Mouse (Mus musculus) cerebellum, adult 2 months (tissue): ENCODE measurements at regions not wholly inside any gene's neighbourhood (a gene's known extent, or its start where the extent isn't known, plus 50 kb on each side); places are given as distances from the start of the nearest gene placed in this dataset.

Experiments used
- DNase-seq, 2 experiments: peaks; one replicate each; pipeline ENCODE4 v3.0.0; 2021
- H3K27ac ChIP-seq: fragments of 200-500 bp; 2 replicates; pipeline ENCODE4 v1.5.1; 2012; ENCODE audit warnings: low read length, control low read depth, inconsistent platforms; ENCODE audit not compliant: insufficient read depth
- H3K27me3 ChIP-seq: fragments of 200-500 bp; 2 replicates; pipeline ENCODE4 v1.6.1; 2012; ENCODE audit warnings: inconsistent platforms, mild to moderate bottlenecking, low read length, moderate library complexity; ENCODE audit not compliant: control insufficient read depth, insufficient read depth
- H3K4me1 ChIP-seq: fragments of 200-500 bp; 2 replicates; pipeline ENCODE4 v1.6.1; 2011; ENCODE audit warnings: low read length; ENCODE audit not compliant: control insufficient read depth, insufficient read depth
- H3K4me3 ChIP-seq: fragments of 200-500 bp; replicated peaks from 2 replicates; pipeline ENCODE3; 2011; ENCODE audit warnings: mild to moderate bottlenecking, low read depth, low read length, control low read depth; ENCODE audit not compliant: insufficient read depth
- CTCF ChIP-seq: fragments of 200-500 bp; IDR thresholded peaks from 2 replicates; pipeline ENCODE4 v1.5.1; 2011; ENCODE audit warnings: low read depth, mild to moderate bottlenecking, control low read depth, low read length, moderate library complexity, borderline replicate concordance; ENCODE audit not compliant: insufficient read depth
- POLR2A ChIP-seq: fragments of 200-500 bp; IDR thresholded peaks from 2 replicates; pipeline ENCODE4 v1.6.1; 2011; ENCODE audit warnings: low read length, control low read depth, borderline replicate concordance; ENCODE audit not compliant: insufficient read depth
- WGBS: fragments of 180-500 bp; shearing (Covaris S2); methylation state at CpG from one replicate; pipeline ENCODE4 v1.1.7; 2018; 5-methylcytosine and 5-hydroxymethylcytosine counted together

GRCm38 (mm10) chr3:23032064-23032463 lies 955.6 kb downstream of the Tbl1xr1 start:
- H3K27ac ChIP-seq = no peak overlapping the region
- no peak for DNase-seq
- H3K4me1 ChIP-seq = no peaks in the 10 kb centered on the region
- TF ChIP-seq POLR2A (no peak), CTCF (no peak)
- no peak overlapping the region for H3K4me3 ChIP-seq
- H3K27me3 ChIP-seq = no peaks in the 10 kb centered on the region
- 74% methylated on average over 2 of the region's 2 CpGs for WGBS

- 57% methylated on average over 6 of the region's 6 CpGs for WGBS
- H3K27me3 ChIP-seq = no peaks in the 10 kb centered on the region
- DNase-seq = no peak
- no peak overlapping the region for H3K4me3 ChIP-seq
- no peaks in the 10 kb centered on the region for H3K4me1 ChIP-seq
- no peak overlapping the region for H3K27ac ChIP-seq
- TF ChIP-seq CTCF = no peak
- TF ChIP-seq POLR2A = no peak
Observed at GRCm38 (mm10) chr3:23063180-23063965, 986.9 kb downstream of the Tbl1xr1 start.

- TF ChIP-seq POLR2A (no peak), CTCF (no peak)
- WGBS = 95% methylated on average over 2 of the region's 2 CpGs
- Histone ChIP-seq H3K4me3 (no peak overlapping the region), H3K27me3 (no peaks in the 10 kb centered on the region), H3K27ac (no peak overlapping the region), H3K4me1 (no peaks in the 10 kb centered on the region)
- DNase-seq = no peak
Observed at GRCm38 (mm10) chr3:23071486-23071885, 995.0 kb downstream of the Tbl1xr1 start.
